Mouse (Mus musculus) CH12F3 (cell line): ENCODE measurements around the gene Ccl19.
"Not testable (repeated sequence)": the region's sequence is repeated elsewhere in the genome, so short reads cannot be mapped to it uniquely, and the experiment has no call there.

Experiments used
- in situ Hi-C: fragments of 300-500 bp; cut with MboI; formaldehyde crosslinking; loops from 2 replicates; pipeline ENCODE4 v1.14.3; 2020; ENCODE audit warnings: low sequenced_read_pairs

The Ccl19 gene

GRCm38 (mm10) chr4:42756477-42756876, at the start of gene Ccl19:
Gene Ccl19, minus strand, starts transcription at chr4:42756577.
- in situ Hi-C loops: not testable (repeated sequence)

- in situ Hi-C loops: not testable (repeated sequence)
Observed at GRCm38 (mm10) chr4:42773893-42774292, 17.5 kb upstream of the Ccl19 start, which contains the start of gene Ccl21a. Gene Ccl21a, minus strand, starts transcription at chr4:42773993.

- in situ Hi-C loops: not testable (repeated sequence)
Observed at GRCm38 (mm10) chr4:42735245-42735644, 21.1 kb downstream of the Ccl19 start, which contains the start of gene 4930578G10Rik. Gene 4930578G10Rik, plus strand, starts transcription at chr4:42735545.
